9 mouse cellular contexts compared by ENCODE assay signal in the genomic region with DNA sequence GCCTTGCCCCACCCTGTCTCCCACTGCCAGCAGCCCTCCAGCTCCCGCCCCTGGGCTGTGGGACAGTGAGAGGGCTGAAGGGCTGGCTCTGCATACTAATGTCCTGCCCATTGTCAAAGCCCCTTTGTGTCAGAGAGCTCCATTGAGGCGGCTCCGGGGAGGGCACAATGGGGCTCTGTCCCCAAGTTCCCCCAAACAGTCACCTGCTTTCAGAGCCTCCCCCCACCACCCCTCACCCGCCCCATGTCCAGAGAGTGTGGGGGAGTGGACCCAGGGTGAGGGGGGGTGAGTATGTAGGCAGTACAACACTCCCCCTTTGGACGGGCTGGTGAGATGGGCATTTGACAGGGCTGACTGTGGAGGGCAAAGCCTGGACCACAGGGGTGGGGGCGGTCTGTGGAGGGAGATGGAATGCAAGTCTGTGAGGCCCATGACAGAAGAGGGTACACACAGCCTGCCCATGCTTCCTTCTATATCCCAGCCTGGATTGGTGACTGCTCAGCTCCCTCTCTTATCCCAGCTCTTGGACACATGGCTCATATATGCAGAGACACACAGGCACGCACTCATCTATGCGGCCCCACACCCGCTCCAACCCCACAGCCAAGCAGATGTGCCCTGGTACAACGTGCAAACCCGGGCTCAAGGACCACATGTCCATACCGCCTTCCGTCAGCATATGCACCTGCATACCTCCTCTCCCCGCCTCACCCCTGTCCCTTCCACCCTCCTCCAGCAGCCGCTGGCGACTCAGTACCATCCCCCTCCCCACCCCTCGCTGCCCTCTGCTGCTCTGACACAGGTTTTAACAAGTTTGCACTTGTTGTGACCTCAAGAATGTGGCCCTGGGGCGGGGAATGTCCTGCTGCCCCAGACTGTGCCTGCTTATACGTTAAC. TPM values are rescaled to one million over a fixed set of nuclear protein-coding genes. Genes with fewer than 3 reads are reported as not detected.
A peak's percentile ranks its signal among the peaks of the same experiment; 100 is the strongest.
DNase-seq lines count a peak whose midpoint lies in the region; ATAC-seq lines count a peak whose summit lies in the region.
"Had no signal": no experiment of that assay in that cellular context is flagged by ENCODE, and none has a peak within 500 bp of the region (broad histone marks: within the 10 kb centered on the region; RNA-seq: fewer than 3 reads in every experiment).

No protein-coding gene starts in this region.

- intact Hi-C loops in gastrocnemius, postnatal 14 days (cut with DNase I; ENCODE audit: low total_unique reads), result no loop called here

- H3K9me3 ChIP-seq in kidney, embryonic 14.5 days (ENCODE audit: control insufficient read depth, low read length), result no peaks in the 10 kb centered on the region
- H3K9me3 ChIP-seq in limb, embryonic 15.5 days, result no peaks in the 10 kb centered on the region

- H3K4me2 ChIP-seq in kidney, embryonic 14.5 days (replicated peaks; ENCODE audit: low read depth, low read length), result no peak overlapping the region
- H3K4me2 ChIP-seq in limb, embryonic 15.5 days, result no peak overlapping the region

- DNase-seq in cerebellum, adult 11-12 months, result peak; percentile 70
- DNase-seq in cerebellum, postnatal 36 days, result no peak
- DNase-seq in A20 (ENCODE audit: low read depth, low spot score), result peak; percentile 63
- DNase-seq in right cerebral cortex, postnatal 14 days, result peak; percentile 49
- no peak for DNase-seq in gastrocnemius, postnatal 14 days

- H3K9ac ChIP-seq in kidney, embryonic 14.5 days (ENCODE audit: low read depth, low read length), result no peak overlapping the region
- H3K9ac ChIP-seq in limb, embryonic 15.5 days, result no peak overlapping the region

- peak overlapping the region; percentile 53 for H3K27ac ChIP-seq in kidney, embryonic 14.5 days (ENCODE audit: low read depth, low read length)
- H3K27ac ChIP-seq in limb, embryonic 15.5 days, result no peak overlapping the region

- no peaks in the 10 kb centered on the region for H3K27me3 ChIP-seq in kidney, embryonic 14.5 days (ENCODE audit: control insufficient read depth, insufficient read depth, low read length)
- H3K27me3 ChIP-seq in limb, embryonic 15.5 days, result peaks cover 17% of the 10 kb centered on the region

- peak; percentile 26; the same call in 1 of the 2 replicates for ATAC-seq in erythroid progenitor cell, adult 5-6 weeks (replicated peaks; ENCODE audit: low FRiP score, poor library complexity, severe bottlenecking)
- peak; percentile 79 for ATAC-seq in kidney, embryonic 14.5 days (ENCODE audit: low FRiP score, low TSS enrichment)
- peak; percentile 59 for ATAC-seq in limb, embryonic 15.5 days (ENCODE audit: insufficient number of reproducible peaks, low FRiP score, low TSS enrichment, low read depth)

- peaks cover 13% of the 10 kb centered on the region; the same call in 1 of the 2 replicates for H3K4me1 ChIP-seq in kidney, embryonic 14.5 days (ENCODE audit: control insufficient read depth, insufficient read depth, low read length)
- H3K4me1 ChIP-seq in limb, embryonic 15.5 days, result peaks cover 5% of the 10 kb centered on the region; the same call in 1 of the 2 replicates

- WGBS in kidney, embryonic 14.5 days, result 15% methylated on average over 19 of the region's 19 CpGs
- 15% methylated on average over 18 of the region's 19 CpGs for WGBS in limb, embryonic 15.5 days

- H3K4me3 ChIP-seq in kidney, embryonic 14.5 days (ENCODE audit: low read length), result no peak overlapping the region
- no peak overlapping the region for H3K4me3 ChIP-seq in limb, embryonic 15.5 days

- H3K36me3 ChIP-seq in kidney, embryonic 14.5 days (ENCODE audit: control insufficient read depth, insufficient read depth, low read length), result no peaks in the 10 kb centered on the region
- no peaks in the 10 kb centered on the region for H3K36me3 ChIP-seq in limb, embryonic 15.5 days

RNA-seq across cellular contexts. Expression of a gene that starts 9.2 kb away (rescaled TPM):
- total RNA-seq in erythroid progenitor cell, adult 5-6 weeks (2015; ENCODE audit: low replicate concordance), result 8.8 and 13.0 TPM in 2 replicates
- total RNA-seq in erythroid progenitor cell, adult 5-6 weeks (2017; ENCODE audit: low replicate concordance), result 1.5 and 1.9 TPM in 2 replicates
- polyA plus RNA-seq in kidney, embryonic 14.5 days (2014; fragmentation: Nextera tagmentation; extraction: Ambion mirVana), result 0.31 and 0.57 TPM in 2 replicates
- polyA plus RNA-seq in limb, embryonic 15.5 days (2015; fragmentation: Nextera tagmentation; extraction: Ambion mirVana), result 0.04 and 0.05 TPM in 2 replicates
- under 1 TPM; 0.29 to 0.96 TPM for total RNA-seq in gastrocnemius, postnatal 14 days (2021)

RNA-seq across cellular contexts. Expression of a gene that starts 21.0 kb away (rescaled TPM):
- not detected in 2 replicates for total RNA-seq in erythroid progenitor cell, adult 5-6 weeks (2015; ENCODE audit: low replicate concordance)
- 2.5 TPM in 1 of 2 replicates, not detected in the other for total RNA-seq in erythroid progenitor cell, adult 5-6 weeks (2017; ENCODE audit: low replicate concordance)
- 0.20 TPM in 1 of 2 replicates, not detected in the other for polyA plus RNA-seq in kidney, embryonic 14.5 days (2014; fragmentation: Nextera tagmentation; extraction: Ambion mirVana)
- polyA plus RNA-seq in limb, embryonic 15.5 days (2015; fragmentation: Nextera tagmentation; extraction: Ambion mirVana), result 0.04 and 0.09 TPM in 2 replicates
- not detected for total RNA-seq in gastrocnemius, postnatal 14 days (2021)
- polyA plus RNA-seq: small intestine, adult 2 months had no signal

RNA-seq across cellular contexts. Expression of a gene that starts 26.2 kb away (rescaled TPM):
- total RNA-seq in erythroid progenitor cell, adult 5-6 weeks (2015; ENCODE audit: low replicate concordance), result 10.9 and 11.9 TPM in 2 replicates
- 8.7 and 13.2 TPM in 2 replicates for total RNA-seq in erythroid progenitor cell, adult 5-6 weeks (2017; ENCODE audit: low replicate concordance)
- 9.5 and 12.1 TPM in 2 replicates for polyA plus RNA-seq in kidney, embryonic 14.5 days (2014; fragmentation: Nextera tagmentation; extraction: Ambion mirVana)
- polyA plus RNA-seq in limb, embryonic 15.5 days (2015; fragmentation: Nextera tagmentation; extraction: Ambion mirVana), result 4.9 and 5.2 TPM in 2 replicates
- 1 to 10 TPM; 4.4 to 4.8 TPM for total RNA-seq in gastrocnemius, postnatal 14 days (2021)

RNA-seq across cellular contexts. Expression of a gene that starts 52.3 kb away (rescaled TPM):
- total RNA-seq in erythroid progenitor cell, adult 5-6 weeks (2015; ENCODE audit: low replicate concordance), result not detected in 2 replicates
- total RNA-seq in erythroid progenitor cell, adult 5-6 weeks (2017; ENCODE audit: low replicate concordance), result not detected in 2 replicates
- 0.66 and 0.96 TPM in 2 replicates for polyA plus RNA-seq in kidney, embryonic 14.5 days (2014; fragmentation: Nextera tagmentation; extraction: Ambion mirVana)
- 5.0 and 8.4 TPM in 2 replicates for polyA plus RNA-seq in limb, embryonic 15.5 days (2015; fragmentation: Nextera tagmentation; extraction: Ambion mirVana)
- total RNA-seq in gastrocnemius, postnatal 14 days (2021), result 1,000 to 10,000 TPM in 1 of 2 experiments, 100 to 1,000 TPM in 1; 826 to 1,026 TPM

Comparison
In these comparisons a context has a peak if more than half of its experiments do, and no peak if none do; other contexts are left out.
1. DNase-seq: peak in cerebellum, adult 11-12 months (single experiment), A20 (single experiment) and right cerebral cortex, postnatal 14 days (single experiment); none in cerebellum, postnatal 36 days (0 of 2) and gastrocnemius, postnatal 14 days (single experiment).
2. ATAC-seq: peak in every context shown above with its lines; median percentile 79 in kidney, embryonic 14.5 days; 59 in limb, embryonic 15.5 days; 26 in erythroid progenitor cell, adult 5-6 weeks.